ENCODE assay signal across 9 mouse cellular contexts in the genomic region with DNA sequence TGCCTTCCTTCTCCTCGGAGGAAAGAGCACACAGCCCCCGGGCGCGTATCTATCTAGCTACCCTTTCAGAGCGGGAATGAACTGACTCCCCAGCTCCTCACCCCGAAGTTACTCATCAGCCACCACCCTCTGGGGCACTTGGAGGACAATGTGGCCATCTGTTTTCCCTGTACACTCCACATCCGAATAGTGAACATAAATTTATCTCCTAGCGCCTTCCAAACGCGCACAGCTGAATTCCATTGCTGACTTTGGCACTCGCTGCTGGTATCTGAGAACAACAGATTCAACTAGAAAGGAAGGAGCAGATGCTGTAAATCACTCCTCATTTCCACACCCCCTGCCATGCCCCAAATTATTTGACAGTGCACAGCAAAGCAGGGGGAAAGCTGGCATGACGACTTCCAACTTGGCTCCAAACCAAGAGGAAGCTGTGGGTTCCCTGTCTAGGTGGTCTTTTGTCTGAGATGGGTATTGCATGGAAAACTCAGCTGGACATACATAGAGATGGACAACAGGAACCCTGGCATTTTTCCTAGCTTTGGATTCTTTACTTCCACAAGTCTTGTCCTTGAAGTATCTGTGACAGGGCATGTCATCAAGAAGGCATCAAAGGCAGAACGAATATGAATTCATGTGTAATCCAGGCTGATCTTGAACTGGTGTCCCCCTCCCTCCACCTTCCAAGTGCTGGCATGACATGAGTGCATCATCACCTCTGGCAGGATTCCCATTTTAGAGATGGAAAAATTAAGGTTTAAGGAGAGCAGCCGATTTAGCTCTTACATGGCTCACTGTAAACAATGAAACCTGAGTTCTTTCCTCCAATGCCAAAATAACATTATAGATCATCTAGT. TPM values are rescaled to one million over a fixed set of nuclear protein-coding genes. Genes with fewer than 3 reads are reported as not detected.
DNase-seq lines count a peak whose midpoint lies in the region; ATAC-seq lines count a peak whose summit lies in the region.
"Had no signal": no experiment of that assay in that cellular context is flagged by ENCODE, and none has a peak within 500 bp of the region (broad histone marks: within the 10 kb centered on the region; RNA-seq: fewer than 3 reads in every experiment).

No protein-coding gene starts in this region.

- H3K27ac ChIP-seq in hindbrain, embryonic 14.5 days = peak overlapping the region; percentile 58; the same call in 1 of the 2 replicates
- H3K27ac ChIP-seq in hindbrain, embryonic 10.5 days = no peak overlapping the region
- peak overlapping the region; percentile 50 for H3K27ac ChIP-seq in heart, embryonic 12.5 days (ENCODE audit: poor library complexity, severe bottlenecking)

- 55% methylated on average over 14 of the region's 14 CpGs for WGBS in hindbrain, embryonic 14.5 days
- 87% methylated on average over 14 of the region's 14 CpGs for WGBS in hindbrain, embryonic 10.5 days
- WGBS in heart, embryonic 12.5 days = 33% methylated on average over 14 of the region's 14 CpGs

- 0 out of 2 replicates have a peak overlapping the region, but pooled peaks have one; percentile 14 for H3K4me2 ChIP-seq in hindbrain, embryonic 14.5 days (replicated peaks)
- H3K4me2 ChIP-seq in heart, embryonic 12.5 days = peak overlapping the region; percentile 43

- H3K27me3 ChIP-seq in hindbrain, embryonic 14.5 days (ENCODE audit: control insufficient read depth, insufficient read depth, low read length) = no peaks in the 10 kb centered on the region
- H3K27me3 ChIP-seq in hindbrain, embryonic 10.5 days (ENCODE audit: insufficient read depth, poor library complexity, severe bottlenecking) = peaks cover 4% of the 10 kb centered on the region; the same call in 1 of the 2 replicates
- no peaks in the 10 kb centered on the region for H3K27me3 ChIP-seq in heart, embryonic 12.5 days (replicated peaks)

- no peak overlapping the region for H3K4me3 ChIP-seq in hindbrain, embryonic 14.5 days (replicated peaks; ENCODE audit: low read length)
- no peak overlapping the region for H3K4me3 ChIP-seq in hindbrain, embryonic 10.5 days
- no peak overlapping the region for H3K4me3 ChIP-seq in heart, embryonic 12.5 days

- H3K9me3 ChIP-seq in hindbrain, embryonic 14.5 days (ENCODE audit: control insufficient read depth, low read length) = no peaks in the 10 kb centered on the region
- no peaks in the 10 kb centered on the region for H3K9me3 ChIP-seq in hindbrain, embryonic 10.5 days
- H3K9me3 ChIP-seq in heart, embryonic 12.5 days (replicated peaks) = no peaks in the 10 kb centered on the region
- H3K9me3 ChIP-seq: G1E had no signal

- H3K9ac ChIP-seq in hindbrain, embryonic 14.5 days = no peak overlapping the region
- H3K9ac ChIP-seq in heart, embryonic 12.5 days = no peak overlapping the region

- H3K36me3 ChIP-seq in hindbrain, embryonic 14.5 days (replicated peaks; ENCODE audit: control insufficient read depth, insufficient read depth) = no peaks in the 10 kb centered on the region
- no peaks in the 10 kb centered on the region for H3K36me3 ChIP-seq in hindbrain, embryonic 10.5 days
- no peaks in the 10 kb centered on the region for H3K36me3 ChIP-seq in heart, embryonic 12.5 days

- ATAC-seq in hindbrain, embryonic 14.5 days (ENCODE audit: low FRiP score) = peak; percentile 53; the same call in 1 of the 2 replicates
- peak; percentile 63 for ATAC-seq in heart, embryonic 12.5 days (ENCODE audit: insufficient number of reproducible peaks, low FRiP score)

- DNase-seq in hindbrain, embryonic 14.5 days (ENCODE audit: low spot score) = peak; percentile 53
- no peak for DNase-seq in hindbrain, embryonic 10.5 days (ENCODE audit: low spot score)
- DNase-seq in cerebellum, adult 9-11 months = peak; percentile 84
- DNase-seq in layer of hippocampus, adult 18-20 months (ENCODE audit: low spot score in 2 of 2) = peak; percentile 72 to 89
- DNase-seq in lung, postnatal 4 days = peak; percentile 51 to 78
- no peak for DNase-seq in urinary bladder, postnatal 36 days (ENCODE audit: low spot score in 2 of 2)
- DNase-seq in thymus, postnatal 0 days (ENCODE audit: low spot score) = no peak

- peaks cover 13% of the 10 kb centered on the region; the same call in 1 of the 2 replicates for H3K4me1 ChIP-seq in hindbrain, embryonic 14.5 days (replicated peaks; ENCODE audit: control insufficient read depth, insufficient read depth, low read length)
- peaks cover 8% of the 10 kb centered on the region for H3K4me1 ChIP-seq in hindbrain, embryonic 10.5 days (replicated peaks)
- peaks cover 60% of the 10 kb centered on the region for H3K4me1 ChIP-seq in heart, embryonic 12.5 days (replicated peaks)

RNA-seq across cellular contexts. Expression of a gene that starts 52.9 kb away (rescaled TPM):
- 27.6 and 32.1 TPM in 2 replicates for polyA plus RNA-seq in hindbrain, embryonic 14.5 days (2014; fragmentation: Nextera tagmentation; extraction: Ambion mirVana)
- 7.3 and 8.5 TPM in 2 replicates for polyA plus RNA-seq in hindbrain, embryonic 10.5 days (2016; fragmentation: Nextera tagmentation; extraction: Ambion mirVana)
- 13.3 and 13.8 TPM in 2 replicates for polyA plus RNA-seq in heart, embryonic 12.5 days (2016; fragmentation: Nextera tagmentation; extraction: Ambion mirVana)
- 10 to 100 TPM; 27.6 to 28.4 TPM for total RNA-seq in layer of hippocampus, adult 18-20 months (2021)
- polyA plus RNA-seq in thymus, postnatal 0 days (2015; fragmentation: Nextera tagmentation; extraction: Ambion mirVana) = 4.0 TPM in 2 replicates

Comparison
In these comparisons a context has a peak if more than half of its experiments do, and no peak if none do; other contexts are left out.
1. DNase-seq: peak in hindbrain, embryonic 14.5 days (single experiment), cerebellum, adult 9-11 months (single experiment), layer of hippocampus, adult 18-20 months (2 of 2) and lung, postnatal 4 days (2 of 2); none in hindbrain, embryonic 10.5 days (single experiment), urinary bladder, postnatal 36 days (0 of 2) and thymus, postnatal 0 days (single experiment).